Mouse (Mus musculus) CH12.LX (cell line): ENCODE results near the gene Fgfr2.

Source experiments
- CTCF ChIP-seq, 2 experiments: IDR thresholded peaks in 1 of 2; conservative IDR thresholded peaks in 1 of 2; 2 replicates each; pipeline ENCODE4 v1.5.1; 2011 to 2012; ENCODE audit warnings: low read depth in 2 of 2, low read length in 2 of 2, improper control_type of control experiment in 1 of 2, inconsistent platforms in 1 of 2, mild to moderate bottlenecking in 1 of 2, moderate library complexity in 1 of 2
- E2F4 ChIP-seq: IDR thresholded peaks from 2 replicates; pipeline ENCODE4 v1.6.1; 2011; ENCODE audit warnings: low read depth, low read length, improper control_type of control experiment; ENCODE audit not compliant: insufficient replicate concordance
- EP300 ChIP-seq: IDR thresholded peaks from 2 replicates; pipeline ENCODE4 v1.6.1; 2011; ENCODE audit warnings: low read length, improper control_type of control experiment
- KAT2A ChIP-seq: IDR thresholded peaks from 2 replicates; pipeline ENCODE4 v1.6.1; 2012; ENCODE audit warnings: low read length, improper control_type of control experiment, inconsistent platforms; ENCODE audit not compliant: insufficient replicate concordance
- MAX ChIP-seq: IDR thresholded peaks from 2 replicates; pipeline ENCODE4 v1.6.1; 2011; ENCODE audit warnings: low read length, improper control_type of control experiment
- MAZ ChIP-seq: IDR thresholded peaks from 2 replicates; pipeline ENCODE4 v1.6.1; 2012; ENCODE audit warnings: low read depth, mild to moderate bottlenecking, inconsistent platforms, low read length, improper control_type of control experiment, moderate library complexity
- MEF2A ChIP-seq: IDR thresholded peaks from 2 replicates; pipeline ENCODE4 v1.6.1; 2014; ENCODE audit warnings: low read depth, mild to moderate bottlenecking, inconsistent platforms, low read length, improper control_type of control experiment, borderline replicate concordance
- POLR2A ChIP-seq: IDR thresholded peaks from 2 replicates; pipeline ENCODE4 v1.6.1; 2011; ENCODE audit warnings: low read depth, mild to moderate bottlenecking, improper control_type of control experiment, low read length
- RCOR1 ChIP-seq: conservative IDR thresholded peaks from 2 replicates; pipeline ENCODE4 v1.6.1; 2012; ENCODE audit warnings: low read depth, mild to moderate bottlenecking, inconsistent platforms, low read length, improper control_type of control experiment
- TBP ChIP-seq: conservative IDR thresholded peaks from 2 replicates; pipeline ENCODE4 v1.6.1; 2011; ENCODE audit warnings: low read depth, low read length, improper control_type of control experiment
- UBTF ChIP-seq: IDR thresholded peaks from 2 replicates; pipeline ENCODE4 v1.6.1; 2012; ENCODE audit warnings: low read depth, mild to moderate bottlenecking, inconsistent platforms, low read length, improper control_type of control experiment, moderate library complexity

- TF ChIP-seq POLR2A (no peak), MEF2A (no peak), RCOR1 (no peak), CTCF (conservative IDR thresholded peaks at IDR 0.05 in 1 of 2, IDR thresholded peaks at IDR 0.05 in 1 of 2; ENCODE audit: low read depth in 2 of 2, low read length in 2 of 2) (no peak), E2F4 (no peak), MAZ (no peak), TBP (no peak), UBTF (no peak), EP300 (no peak), KAT2A (no peak), MAX (no peak)
Measured at GRCm38 (mm10) chr7:131603186-131603585, 1520.0 kb downstream of the Fgfr2 start.
